Mouse (Mus musculus): Measurements from ENCODE around the gene Slc7a1. TPM values are rescaled to one million over a fixed set of nuclear protein-coding genes. Genes with fewer than 3 reads are reported as not detected.

The Slc7a1 gene
- polyA plus RNA-seq (2016; fragmentation: Nextera tagmentation; extraction: Ambion mirVana), result 20.6 and 21.8 TPM in 2 replicates

- no peaks in the 10 kb centered on the region for H3K27me3 ChIP-seq (replicated peaks)
- H3K9me3 ChIP-seq, result no peaks in the 10 kb centered on the region
- WGBS, result 2% methylated on average over 52 of the region's 52 CpGs
- peaks cover 2% of the 10 kb centered on the region; the same call in 1 of the 2 replicates for H3K36me3 ChIP-seq
- H3K27ac ChIP-seq, result no peak within 1 kb of the TSS
- peak within 1 kb of the TSS; percentile 75 for H3K4me3 ChIP-seq
- peak; percentile 96 for ATAC-seq (ENCODE audit: low FRiP score, low read depth)
- peak within 1 kb of the TSS; percentile 99 for H3K4me2 ChIP-seq (replicated peaks)
- peak within 1 kb of the TSS; percentile 78 for H3K9ac ChIP-seq
- H3K4me1 ChIP-seq, result peaks cover 7% of the 10 kb centered on the region
These were observed at the start of gene Slc7a1 for GRCm38 (mm10) chr5:148399660-148400443. Gene Slc7a1, minus strand, starts transcription at chr5:148399904.

- WGBS, result 94% methylated on average over 2 of the region's 2 CpGs
- peaks cover 11% of the 10 kb centered on the region; the same call in 1 of the 2 replicates for H3K9me3 ChIP-seq
- ATAC-seq (ENCODE audit: low FRiP score, low read depth), result no peak
These were observed 45.3 kb upstream of the Slc7a1 start for GRCm38 (mm10) chr5:148444974-148445373.

GRCm38 (mm10) chr5:148443734-148444133 lies 44.0 kb upstream of the Slc7a1 start:
- 74% methylated on average over 5 of the region's 5 CpGs for WGBS
- ATAC-seq (ENCODE audit: low FRiP score, low read depth), result no peak

More at GRCm38 (mm10) chr5:148444974-148445373, 45.3 kb upstream of the Slc7a1 start:
- Histone ChIP-seq H3K9ac (no peak overlapping the region), H3K4me2 (replicated peaks) (no peak overlapping the region), H3K4me3 (no peak overlapping the region), H3K4me1 (no peaks in the 10 kb centered on the region), H3K36me3 (no peaks in the 10 kb centered on the region), H3K27me3 (replicated peaks) (no peaks in the 10 kb centered on the region), H3K27ac (no peak overlapping the region)

GRCm38 (mm10) chr5:148435660-148436059 lies 36.0 kb upstream of the Slc7a1 start:
- Histone ChIP-seq H3K27me3 (replicated peaks) (no peaks in the 10 kb centered on the region), H3K4me2 (replicated peaks) (no peak overlapping the region), H3K4me3 (no peak overlapping the region), H3K36me3 (no peaks in the 10 kb centered on the region), H3K9me3 (no peaks in the 10 kb centered on the region), H3K4me1 (no peaks in the 10 kb centered on the region), H3K9ac (no peak overlapping the region), H3K27ac (no peak overlapping the region)
- WGBS, result 83% methylated on average over 3 of the region's 3 CpGs
- no peak for ATAC-seq (ENCODE audit: low FRiP score, low read depth)

More at GRCm38 (mm10) chr5:148443734-148444133, 44.0 kb upstream of the Slc7a1 start:
- Histone ChIP-seq H3K9me3 (peaks cover 11% of the 10 kb centered on the region; the same call in 1 of the 2 replicates), H3K27me3 (replicated peaks) (no peaks in the 10 kb centered on the region), H3K4me1 (no peaks in the 10 kb centered on the region), H3K9ac (no peak overlapping the region), H3K4me2 (replicated peaks) (no peak overlapping the region), H3K27ac (no peak overlapping the region), H3K4me3 (no peak overlapping the region), H3K36me3 (no peaks in the 10 kb centered on the region)

- WGBS, result 82% methylated on average over 5 of the region's 5 CpGs
- no peak for ATAC-seq (ENCODE audit: low FRiP score, low read depth)
- Histone ChIP-seq H3K36me3 (no peaks in the 10 kb centered on the region), H3K27ac (no peak overlapping the region), H3K9me3 (no peaks in the 10 kb centered on the region), H3K4me2 (replicated peaks) (no peak overlapping the region), H3K4me1 (no peaks in the 10 kb centered on the region), H3K4me3 (no peak overlapping the region), H3K27me3 (replicated peaks) (no peaks in the 10 kb centered on the region), H3K9ac (no peak overlapping the region)
These were observed 32.4 kb upstream of the Slc7a1 start for GRCm38 (mm10) chr5:148432121-148432520.

GRCm38 (mm10) chr5:148428846-148429245 lies 29.1 kb upstream of the Slc7a1 start:
- Histone ChIP-seq H3K4me2 (replicated peaks) (no peak overlapping the region), H3K4me3 (no peak overlapping the region), H3K9ac (no peak overlapping the region), H3K4me1 (no peaks in the 10 kb centered on the region), H3K36me3 (no peaks in the 10 kb centered on the region), H3K27ac (no peak overlapping the region), H3K27me3 (replicated peaks) (no peaks in the 10 kb centered on the region), H3K9me3 (no peaks in the 10 kb centered on the region)
- WGBS, result 91% methylated on average over 4 of the region's 4 CpGs
- no peak for ATAC-seq (ENCODE audit: low FRiP score, low read depth)

- H3K9me3 ChIP-seq, result no peaks in the 10 kb centered on the region
- H3K9ac ChIP-seq, result no peak overlapping the region
- no peaks in the 10 kb centered on the region for H3K4me1 ChIP-seq
- no peaks in the 10 kb centered on the region for H3K27me3 ChIP-seq (replicated peaks)
- H3K27ac ChIP-seq, result no peak overlapping the region
- H3K4me3 ChIP-seq, result no peak overlapping the region
- no peak for ATAC-seq (ENCODE audit: low FRiP score, low read depth)
- H3K36me3 ChIP-seq, result no peaks in the 10 kb centered on the region
- no peak overlapping the region for H3K4me2 ChIP-seq (replicated peaks)
- WGBS, result 87% methylated on average over 6 of the region's 6 CpGs
These were observed 25.4 kb upstream of the Slc7a1 start for GRCm38 (mm10) chr5:148425136-148425535.

GRCm38 (mm10) chr5:148421326-148421725 lies 21.6 kb upstream of the Slc7a1 start:
- H3K27ac ChIP-seq, result no peak overlapping the region
- H3K27me3 ChIP-seq (replicated peaks), result no peaks in the 10 kb centered on the region
- H3K9me3 ChIP-seq, result 0 out of 2 replicates have a peak, but pooled peaks cover 3% of the 10 kb centered on the region
- H3K4me1 ChIP-seq, result no peaks in the 10 kb centered on the region
- no peak overlapping the region for H3K4me3 ChIP-seq
- no peak overlapping the region for H3K9ac ChIP-seq
- H3K36me3 ChIP-seq, result no peaks in the 10 kb centered on the region
- no peak for ATAC-seq (ENCODE audit: low FRiP score, low read depth)
- 64% methylated on average over 2 of the region's 2 CpGs for WGBS
- no peak overlapping the region for H3K4me2 ChIP-seq (replicated peaks)

GRCm38 (mm10) chr5:148419112-148419526 lies 19.4 kb upstream of the Slc7a1 start:
- no peak overlapping the region for H3K4me2 ChIP-seq (replicated peaks)
- ATAC-seq (ENCODE audit: low FRiP score, low read depth), result no peak
- WGBS, result 86% methylated on average over 9 of the region's 9 CpGs

GRCm38 (mm10) chr5:148418436-148418835 lies 18.7 kb upstream of the Slc7a1 start:
- H3K36me3 ChIP-seq, result no peaks in the 10 kb centered on the region
- no peaks in the 10 kb centered on the region for H3K27me3 ChIP-seq (replicated peaks)
- no peak overlapping the region for H3K4me2 ChIP-seq (replicated peaks)
- H3K27ac ChIP-seq, result no peak overlapping the region
- WGBS, result 93% methylated on average over 9 of the region's 9 CpGs
- no peak overlapping the region for H3K9ac ChIP-seq
- ATAC-seq (ENCODE audit: low FRiP score, low read depth), result no peak
- no peak overlapping the region for H3K4me3 ChIP-seq
- 0 out of 2 replicates have a peak, but pooled peaks cover 3% of the 10 kb centered on the region for H3K9me3 ChIP-seq
- H3K4me1 ChIP-seq, result no peaks in the 10 kb centered on the region

More at GRCm38 (mm10) chr5:148419112-148419526, 19.4 kb upstream of the Slc7a1 start:
- Histone ChIP-seq H3K27me3 (replicated peaks) (no peaks in the 10 kb centered on the region), H3K4me1 (no peaks in the 10 kb centered on the region), H3K9me3 (0 out of 2 replicates have a peak, but pooled peaks cover 3% of the 10 kb centered on the region), H3K9ac (no peak overlapping the region), H3K4me3 (no peak overlapping the region), H3K36me3 (no peaks in the 10 kb centered on the region), H3K27ac (no peak overlapping the region)

- no peaks in the 10 kb centered on the region for H3K4me1 ChIP-seq
- H3K36me3 ChIP-seq, result no peaks in the 10 kb centered on the region
- no peaks in the 10 kb centered on the region for H3K27me3 ChIP-seq (replicated peaks)
- H3K9ac ChIP-seq, result no peak overlapping the region
- H3K4me3 ChIP-seq, result no peak overlapping the region
- H3K27ac ChIP-seq, result no peak overlapping the region
- H3K9me3 ChIP-seq, result 0 out of 2 replicates have a peak, but pooled peaks cover 3% of the 10 kb centered on the region
- no peak overlapping the region for H3K4me2 ChIP-seq (replicated peaks)
- WGBS, result 94% methylated on average over 1 of the region's 1 CpGs
- no peak for ATAC-seq (ENCODE audit: low FRiP score, low read depth)
These were observed 18.1 kb upstream of the Slc7a1 start for GRCm38 (mm10) chr5:148417756-148418155.

GRCm38 (mm10) chr5:148416461-148416860 lies 16.8 kb upstream of the Slc7a1 start:
- Histone ChIP-seq H3K27ac (no peak overlapping the region), H3K9ac (no peak overlapping the region), H3K4me3 (no peak overlapping the region), H3K4me2 (replicated peaks) (no peak overlapping the region), H3K36me3 (no peaks in the 10 kb centered on the region), H3K4me1 (no peaks in the 10 kb centered on the region), H3K27me3 (replicated peaks) (no peaks in the 10 kb centered on the region), H3K9me3 (0 out of 2 replicates have a peak, but pooled peaks cover 3% of the 10 kb centered on the region)
- 81% methylated on average over 10 of the region's 10 CpGs for WGBS
- no peak for ATAC-seq (ENCODE audit: low FRiP score, low read depth)
